Mouse (Mus musculus) heart, adult 2 months (tissue): Measurements from ENCODE around the gene Cel.

Source experiments
- CTCF ChIP-seq: fragments of 200-600 bp; IDR thresholded peaks from 2 replicates; pipeline ENCODE4 v1.8.1; 2022; ENCODE audit warnings: antibody characterized with exemption, mild to moderate bottlenecking, moderate library complexity
- POLR2A ChIP-seq: fragments of 200-500 bp; IDR thresholded peaks from 2 replicates; pipeline ENCODE4 v1.6.1; 2011; ENCODE audit warnings: mild to moderate bottlenecking, low read depth, low read length, control low read depth; ENCODE audit not compliant: insufficient read depth

GRCm38 (mm10) chr2:28597733-28598547 lies 34.7 kb upstream of the Cel start:
- TF ChIP-seq POLR2A: no peak
- TF ChIP-seq CTCF: no peak
